Mouse (Mus musculus): ENCODE data around the gene Msi1.

The Msi1 gene

GRCm38 (mm10) chr5:115469791-115470190 is 40.4 kb downstream of the Msi1 start:
- no peak for DNase-seq (ENCODE audit: low spot score)

GRCm38 (mm10) chr5:115470766-115471531 is 41.5 kb downstream of the Msi1 start:
- DNase-seq (ENCODE audit: low spot score) = no peak

GRCm38 (mm10) chr5:115473191-115473590 is 43.8 kb downstream of the Msi1 start:
- no peak for DNase-seq (ENCODE audit: low spot score)

GRCm38 (mm10) chr5:115474174-115474828 is 44.9 kb downstream of the Msi1 start:
- DNase-seq (ENCODE audit: low spot score) = no peak

- DNase-seq (ENCODE audit: low spot score) = no peak
These were observed 46.1 kb downstream of the Msi1 start for GRCm38 (mm10) chr5:115475337-115476106.

GRCm38 (mm10) chr5:115476107-115476727 is 46.8 kb downstream of the Msi1 start:
- DNase-seq (ENCODE audit: low spot score) = no peak

GRCm38 (mm10) chr5:115479561-115479960 is 50.2 kb downstream of the Msi1 start:
- DNase-seq (ENCODE audit: low spot score) = no peak

GRCm38 (mm10) chr5:115480101-115480500 is 50.7 kb downstream of the Msi1 start:
- no peak for DNase-seq (ENCODE audit: low spot score)

GRCm38 (mm10) chr5:115482390-115483265 is 53.2 kb downstream of the Msi1 start:
- DNase-seq (ENCODE audit: low spot score) = no peak

- DNase-seq (ENCODE audit: low spot score) = no peak
These were observed 54.0 kb downstream of the Msi1 start for GRCm38 (mm10) chr5:115483385-115483784.

GRCm38 (mm10) chr5:115483947-115484920 is 54.8 kb downstream of the Msi1 start, which contains the start of gene Sirt4:
TSS of gene Sirt4 (minus strand) at chr5:115484725.
- peak; percentile 82 for DNase-seq (ENCODE audit: low spot score)

- DNase-seq (ENCODE audit: low spot score) = no peak
These were observed 55.6 kb downstream of the Msi1 start for GRCm38 (mm10) chr5:115484996-115485395.

GRCm38 (mm10) chr5:115485489-115486205 is 56.2 kb downstream of the Msi1 start:
- DNase-seq (ENCODE audit: low spot score) = no peak

- no peak for DNase-seq (ENCODE audit: low spot score)
These were observed 57.3 kb downstream of the Msi1 start for GRCm38 (mm10) chr5:115486726-115487125.

- DNase-seq (ENCODE audit: low spot score) = no peak
These were observed 58.0 kb downstream of the Msi1 start for GRCm38 (mm10) chr5:115487353-115487752.

- DNase-seq (ENCODE audit: low spot score) = no peak
These were observed 58.7 kb downstream of the Msi1 start for GRCm38 (mm10) chr5:115487942-115488580.

GRCm38 (mm10) chr5:115488841-115489698 is 59.7 kb downstream of the Msi1 start:
- peak; percentile 55 for DNase-seq (ENCODE audit: low spot score)

Measured in ovary, adult 18-20 months (tissue).